Mouse (Mus musculus): ENCODE measurements around the gene Pik3r5. TPM values are rescaled to one million over a fixed set of nuclear protein-coding genes. Genes with fewer than 3 reads are reported as not detected.

Pik3r5 gene
- polyA plus RNA-seq, 1 experiment: 34.7 TPM

GRCm38 (mm10) chr11:68400727-68401219, 31.1 kb upstream of the Pik3r5 start, which contains the start of gene Ntn1:
Gene Ntn1, minus strand, starts transcription at chr11:68400823.
- no peaks in the 10 kb centered on the region for H3K36me3 ChIP-seq (ENCODE audit: control insufficient read depth, insufficient read depth, low read length)
- DNase-seq (ENCODE audit: low read depth in 1 of 2, low spot score in 2 of 2): no peak
- H3K27ac ChIP-seq (ENCODE audit: insufficient read depth, low read length): no peak within 1 kb of the TSS
- H3K27me3 ChIP-seq (ENCODE audit: control insufficient read depth, insufficient read depth, low read length): peaks cover 30% of the 10 kb centered on the region
- 21% methylated on average over 11 of the region's 11 CpGs for WGBS
- H3K4me1 ChIP-seq (ENCODE audit: control insufficient read depth, insufficient read depth, insufficient read length): peaks cover 4% of the 10 kb centered on the region
- peak within 1 kb of the TSS; percentile 2; the same call in 1 of the 2 replicates for H3K4me3 ChIP-seq (ENCODE audit: extremely low read depth, insufficient read depth, insufficient read length)
- TF ChIP-seq POLR2A (IDR thresholded peaks at IDR 0.05; ENCODE audit: low read depth, low read length) (no peak), CTCF (IDR thresholded peaks at IDR 0.05; ENCODE audit: extremely low read depth, insufficient read depth, insufficient read length, insufficient replicate concordance) (no peak)

GRCm38 (mm10) chr11:68401428-68401827, 30.5 kb upstream of the Pik3r5 start:
- Histone ChIP-seq H3K4me1 (ENCODE audit: control insufficient read depth, insufficient read depth, insufficient read length) (peaks cover 4% of the 10 kb centered on the region), H3K27ac (ENCODE audit: insufficient read depth, low read length) (no peak overlapping the region), H3K4me3 (ENCODE audit: extremely low read depth, insufficient read depth, insufficient read length) (no peak overlapping the region), H3K27me3 (ENCODE audit: control insufficient read depth, insufficient read depth, low read length) (peaks cover 30% of the 10 kb centered on the region), H3K36me3 (ENCODE audit: control insufficient read depth, insufficient read depth, low read length) (no peaks in the 10 kb centered on the region)
- no peak for DNase-seq (ENCODE audit: low read depth in 1 of 2, low spot score in 2 of 2)
- 57% methylated on average over 5 of the region's 5 CpGs for WGBS
- TF ChIP-seq CTCF (IDR thresholded peaks at IDR 0.05; ENCODE audit: extremely low read depth, insufficient read depth, insufficient read length, insufficient replicate concordance) (no peak), POLR2A (IDR thresholded peaks at IDR 0.05; ENCODE audit: low read depth, low read length) (no peak)

GRCm38 (mm10) chr11:68404185-68404584, 27.7 kb upstream of the Pik3r5 start:
- Histone ChIP-seq H3K4me3 (ENCODE audit: extremely low read depth, insufficient read depth, insufficient read length) (no peak overlapping the region), H3K4me1 (ENCODE audit: control insufficient read depth, insufficient read depth, insufficient read length) (peaks cover 4% of the 10 kb centered on the region), H3K27me3 (ENCODE audit: control insufficient read depth, insufficient read depth, low read length) (peaks cover 15% of the 10 kb centered on the region), H3K36me3 (ENCODE audit: control insufficient read depth, insufficient read depth, low read length) (no peaks in the 10 kb centered on the region), H3K27ac (ENCODE audit: insufficient read depth, low read length) (no peak overlapping the region)
- 28% methylated on average over 4 of the region's 4 CpGs for WGBS
- TF ChIP-seq CTCF (IDR thresholded peaks at IDR 0.05; ENCODE audit: extremely low read depth, insufficient read depth, insufficient read length, insufficient replicate concordance): peak; percentile 39; the same call in 1 of the 2 replicates
- TF ChIP-seq POLR2A (IDR thresholded peaks at IDR 0.05; ENCODE audit: low read depth, low read length): no peak
- peak in 1 of 2 experiments; percentile 37 for DNase-seq (ENCODE audit: low read depth in 1 of 2, low spot score in 2 of 2)

GRCm38 (mm10) chr11:68405576-68405975, 26.3 kb upstream of the Pik3r5 start:
- Histone ChIP-seq H3K36me3 (ENCODE audit: control insufficient read depth, insufficient read depth, low read length) (no peaks in the 10 kb centered on the region), H3K27ac (ENCODE audit: insufficient read depth, low read length) (no peak overlapping the region), H3K27me3 (ENCODE audit: control insufficient read depth, insufficient read depth, low read length) (0 out of 2 replicates have a peak, but pooled peaks cover 2% of the 10 kb centered on the region), H3K4me1 (ENCODE audit: control insufficient read depth, insufficient read depth, insufficient read length) (no peaks in the 10 kb centered on the region), H3K4me3 (ENCODE audit: extremely low read depth, insufficient read depth, insufficient read length) (no peak overlapping the region)
- no peak for DNase-seq (ENCODE audit: low read depth in 1 of 2, low spot score in 2 of 2)
- TF ChIP-seq POLR2A (IDR thresholded peaks at IDR 0.05; ENCODE audit: low read depth, low read length) (no peak), CTCF (IDR thresholded peaks at IDR 0.05; ENCODE audit: extremely low read depth, insufficient read depth, insufficient read length, insufficient replicate concordance) (no peak)
- 91% methylated on average over 8 of the region's 8 CpGs for WGBS

GRCm38 (mm10) chr11:68407266-68407926, 24.5 kb upstream of the Pik3r5 start:
- H3K4me1 ChIP-seq (ENCODE audit: control insufficient read depth, insufficient read depth, insufficient read length): no peaks in the 10 kb centered on the region

GRCm38 (mm10) chr11:68408127-68408526, 23.8 kb upstream of the Pik3r5 start:
- Histone ChIP-seq H3K4me3 (ENCODE audit: extremely low read depth, insufficient read depth, insufficient read length) (no peak overlapping the region), H3K27me3 (ENCODE audit: control insufficient read depth, insufficient read depth, low read length) (no peaks in the 10 kb centered on the region), H3K27ac (ENCODE audit: insufficient read depth, low read length) (no peak overlapping the region), H3K4me1 (ENCODE audit: control insufficient read depth, insufficient read depth, insufficient read length) (no peaks in the 10 kb centered on the region), H3K36me3 (ENCODE audit: control insufficient read depth, insufficient read depth, low read length) (no peaks in the 10 kb centered on the region)
- TF ChIP-seq CTCF (IDR thresholded peaks at IDR 0.05; ENCODE audit: extremely low read depth, insufficient read depth, insufficient read length, insufficient replicate concordance) (peak; percentile 49; the same call in 1 of the 2 replicates), POLR2A (IDR thresholded peaks at IDR 0.05; ENCODE audit: low read depth, low read length) (no peak)
- DNase-seq (ENCODE audit: low read depth in 1 of 2, low spot score in 2 of 2): peak; percentile 25 to 56
- WGBS: 53% methylated on average over 2 of the region's 2 CpGs

More at GRCm38 (mm10) chr11:68407266-68407926, 24.5 kb upstream of the Pik3r5 start:
- no peak for TF ChIP-seq CTCF (IDR thresholded peaks at IDR 0.05; ENCODE audit: extremely low read depth, insufficient read depth, insufficient read length, insufficient replicate concordance)
- TF ChIP-seq POLR2A (IDR thresholded peaks at IDR 0.05; ENCODE audit: low read depth, low read length): no peak
- no peaks in the 10 kb centered on the region for H3K36me3 ChIP-seq (ENCODE audit: control insufficient read depth, insufficient read depth, low read length)
- no peak overlapping the region for H3K4me3 ChIP-seq (ENCODE audit: extremely low read depth, insufficient read depth, insufficient read length)
- DNase-seq (ENCODE audit: low read depth in 1 of 2, low spot score in 2 of 2): no peak
- 37% methylated on average over 11 of the region's 11 CpGs for WGBS
- H3K27ac ChIP-seq (ENCODE audit: insufficient read depth, low read length): no peak overlapping the region
- no peaks in the 10 kb centered on the region for H3K27me3 ChIP-seq (ENCODE audit: control insufficient read depth, insufficient read depth, low read length)

- Histone ChIP-seq H3K4me3 (ENCODE audit: extremely low read depth, insufficient read depth, insufficient read length) (no peak overlapping the region), H3K27ac (ENCODE audit: insufficient read depth, low read length) (no peak overlapping the region), H3K27me3 (ENCODE audit: control insufficient read depth, insufficient read depth, low read length) (no peaks in the 10 kb centered on the region), H3K36me3 (ENCODE audit: control insufficient read depth, insufficient read depth, low read length) (no peaks in the 10 kb centered on the region), H3K4me1 (ENCODE audit: control insufficient read depth, insufficient read depth, insufficient read length) (peaks cover 3% of the 10 kb centered on the region)
- 62% methylated on average over 3 of the region's 3 CpGs for whole genome bisulfite sequencing
- no peak for DNase-seq (ENCODE audit: low read depth in 1 of 2, low spot score in 2 of 2)
- TF ChIP-seq POLR2A (IDR thresholded peaks at IDR 0.05; ENCODE audit: low read depth, low read length) (no peak), CTCF (IDR thresholded peaks at IDR 0.05; ENCODE audit: extremely low read depth, insufficient read depth, insufficient read length, insufficient replicate concordance) (no peak)
These were observed 14.9 kb upstream of the Pik3r5 start for GRCm38 (mm10) chr11:68417001-68417400.
